Mouse (Mus musculus) megakaryocyte-erythroid progenitor cell, adult 5-6 weeks (primary cell): ENCODE measurements around the gene Grk1. TPM values are rescaled to one million over a fixed set of nuclear protein-coding genes. Genes with fewer than 3 reads are reported as not detected.

Experiments
- ATAC-seq: replicated peaks from 2 replicates; pipeline ENCODE4 v1.8.0; 2016; ENCODE audit warnings: mild to moderate bottlenecking, inconsistent platforms; ENCODE audit not compliant: severe bottlenecking, poor library complexity, low FRiP score, low TSS enrichment
- total RNA-seq, 2 experiments: library from RNA; stranded (forward) in 1 of 2; stranded (reverse) in 1 of 2; fragments of 200-1000, 215-1000 nt in 1 of 2; fragments of >200 nt in 1 of 2; fragmentation: Nextera tagmentation in 1 of 2; gene quantifications; 2 replicates each; pipeline ENCODE4 v1.2.3; 2014 to 2017

Grk1 gene
- total RNA-seq (2014; fragmentation: Nextera tagmentation) = 0.25 TPM in 1 of 2 replicates, not detected in the other
- not detected in 2 replicates for total RNA-seq (2017)

- no peak for ATAC-seq
These were observed at the start of gene Grk1 for GRCm38 (mm10) chr8:13404666-13405131. TSS of gene Grk1 (plus strand) at chr8:13405081.

- ATAC-seq = no peak
These were observed 48.7 kb upstream of the Grk1 start for GRCm38 (mm10) chr8:13356221-13356620.

- ATAC-seq = no peak
These were observed 48.2 kb upstream of the Grk1 start for GRCm38 (mm10) chr8:13356681-13357080.

- no peak for ATAC-seq
These were observed 44.7 kb upstream of the Grk1 start for GRCm38 (mm10) chr8:13360213-13360612.

GRCm38 (mm10) chr8:13361865-13362264 lies 43.0 kb upstream of the Grk1 start:
- peak; percentile 52; the same call in 1 of the 2 replicates for ATAC-seq

GRCm38 (mm10) chr8:13373151-13373662 lies 31.7 kb upstream of the Grk1 start:
- no peak for ATAC-seq

GRCm38 (mm10) chr8:13381630-13382029 lies 23.3 kb upstream of the Grk1 start:
- ATAC-seq = no peak

- ATAC-seq = no peak
These were observed 22.3 kb upstream of the Grk1 start for GRCm38 (mm10) chr8:13382536-13382935.

GRCm38 (mm10) chr8:13382999-13383398 lies 21.9 kb upstream of the Grk1 start:
- ATAC-seq = no peak

GRCm38 (mm10) chr8:13386366-13386765 lies 18.5 kb upstream of the Grk1 start:
- ATAC-seq = no peak

- ATAC-seq = no peak
These were observed 17.2 kb upstream of the Grk1 start for GRCm38 (mm10) chr8:13387728-13388127.

- peak; percentile 46 for ATAC-seq
These were observed 16.1 kb upstream of the Grk1 start for GRCm38 (mm10) chr8:13388744-13389143.

GRCm38 (mm10) chr8:13393869-13394268 lies 11.0 kb upstream of the Grk1 start:
- no peak for ATAC-seq

- ATAC-seq = peak; percentile 40
These were observed 8.2 kb upstream of the Grk1 start, which contains the start of gene Atp4b for GRCm38 (mm10) chr8:13396725-13397124. TSS of gene Atp4b (minus strand) at chr8:13396825.

GRCm38 (mm10) chr8:13403517-13403916 lies 1.4 kb upstream of the Grk1 start:
- ATAC-seq = no peak

GRCm38 (mm10) chr8:13406011-13406410 lies 1.1 kb downstream of the Grk1 start:
- ATAC-seq = no peak

- 0 out of 2 replicates have a peak, but pooled peaks have one; percentile 54 for ATAC-seq
These were observed 6.7 kb downstream of the Grk1 start for GRCm38 (mm10) chr8:13411597-13411996.

- peak; percentile 60 for ATAC-seq
These were observed 8.1 kb downstream of the Grk1 start for GRCm38 (mm10) chr8:13412891-13413558.

GRCm38 (mm10) chr8:13413823-13414390 lies 9.0 kb downstream of the Grk1 start:
- no peak for ATAC-seq

- ATAC-seq = no peak
These were observed 11.0 kb downstream of the Grk1 start for GRCm38 (mm10) chr8:13415879-13416278.
